Mouse (Mus musculus): ENCODE data around the gene Gadl1. TPM values are rescaled to one million over a fixed set of nuclear protein-coding genes. Genes with fewer than 3 reads are reported as not detected.

Gene Gadl1
- polyA plus RNA-seq, 1 experiment from 2014 or later, result 0.38 TPM

GRCm38 (mm10) chr9:115939420-115939819, 30.2 kb downstream of the Gadl1 start:
- no peak for ATAC-seq
- Histone ChIP-seq H3K4me1 (no peaks in the 10 kb centered on the region), H3K4me2 (no peak overlapping the region), H3K4me3 (no peak overlapping the region), H3K36me3 (no peaks in the 10 kb centered on the region), H3K27ac (no peak overlapping the region), H3K9me3 (replicated peaks) (no peaks in the 10 kb centered on the region; the same call in 1 of the 2 replicates), H3K27me3 (replicated peaks) (no peaks in the 10 kb centered on the region), H3K9ac (no peak overlapping the region)
- 75% methylated on average over 3 of the region's 3 CpGs for WGBS (ENCODE audit: insufficient replicate concordance)

DNA sequence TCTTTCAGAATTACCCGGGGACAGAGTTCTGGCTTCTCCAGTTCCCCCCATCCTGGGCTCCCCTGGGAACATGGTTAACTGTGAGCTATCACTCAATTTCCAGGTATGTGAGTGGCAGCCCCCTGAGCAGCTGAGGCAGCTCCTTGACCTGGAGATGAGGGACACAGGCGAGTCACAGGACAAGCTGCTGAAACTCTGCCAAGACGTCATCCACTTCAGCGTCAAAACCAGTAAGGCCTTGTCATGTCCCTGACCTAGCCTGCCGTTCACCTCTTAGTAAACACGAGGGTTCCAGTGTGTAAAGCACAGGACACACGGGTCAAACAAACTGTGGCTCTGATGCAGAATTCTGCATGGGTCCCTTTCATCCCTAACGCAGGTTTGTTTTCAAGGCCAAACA, 31.9 kb downstream of the Gadl1 start:
- H3K9me3 ChIP-seq (replicated peaks), result no peaks in the 10 kb centered on the region; the same call in 1 of the 2 replicates
- H3K36me3 ChIP-seq, result no peaks in the 10 kb centered on the region
- H3K27me3 ChIP-seq (replicated peaks), result no peaks in the 10 kb centered on the region
- no peak overlapping the region for H3K4me3 ChIP-seq
- H3K27ac ChIP-seq, result no peak overlapping the region
- no peaks in the 10 kb centered on the region for H3K4me1 ChIP-seq
- H3K4me2 ChIP-seq, result no peak overlapping the region
- ATAC-seq, result no peak
- 57% methylated on average over 8 of the region's 8 CpGs for WGBS (ENCODE audit: insufficient replicate concordance)
- no peak overlapping the region for H3K9ac ChIP-seq

GRCm38 (mm10) chr9:115942486-115942885, 33.2 kb downstream of the Gadl1 start:
- no peak overlapping the region for H3K9ac ChIP-seq
- no peaks in the 10 kb centered on the region for H3K36me3 ChIP-seq
- no peak overlapping the region for H3K27ac ChIP-seq
- ATAC-seq, result no peak
- 66% methylated on average over 4 of the region's 4 CpGs for WGBS (ENCODE audit: insufficient replicate concordance)
- H3K9me3 ChIP-seq (replicated peaks), result no peaks in the 10 kb centered on the region; the same call in 1 of the 2 replicates
- no peak overlapping the region for H3K4me2 ChIP-seq
- H3K4me1 ChIP-seq, result no peaks in the 10 kb centered on the region
- H3K27me3 ChIP-seq (replicated peaks), result no peaks in the 10 kb centered on the region
- H3K4me3 ChIP-seq, result no peak overlapping the region

DNA sequence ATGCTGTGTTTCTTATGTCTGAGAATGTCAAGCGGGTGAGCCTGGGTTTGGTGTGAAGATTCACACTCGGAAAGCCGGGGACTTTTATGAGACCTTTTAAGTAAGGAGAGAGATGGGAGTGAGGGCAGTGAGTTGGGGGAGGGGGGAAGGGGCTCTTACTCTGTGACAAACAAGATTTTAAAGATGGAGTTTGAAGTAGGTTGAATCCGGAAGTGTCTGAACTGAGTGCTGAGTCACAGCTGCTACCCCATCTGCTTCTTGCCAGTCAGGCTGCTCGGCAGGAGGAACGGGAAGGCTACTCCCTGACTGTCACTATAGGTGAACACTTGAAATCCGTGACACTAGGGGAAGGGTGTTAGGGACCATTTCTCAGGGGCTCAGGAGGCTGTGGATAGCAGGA, 33.7 kb downstream of the Gadl1 start:
- Histone ChIP-seq H3K36me3 (no peaks in the 10 kb centered on the region), H3K4me3 (no peak overlapping the region), H3K27ac (no peak overlapping the region), H3K4me1 (no peaks in the 10 kb centered on the region), H3K27me3 (replicated peaks) (no peaks in the 10 kb centered on the region), H3K4me2 (no peak overlapping the region), H3K9ac (no peak overlapping the region), H3K9me3 (replicated peaks) (no peaks in the 10 kb centered on the region; the same call in 1 of the 2 replicates)
- WGBS (ENCODE audit: insufficient replicate concordance), result 27% methylated on average over 7 of the region's 7 CpGs
- no peak for ATAC-seq

DNA sequence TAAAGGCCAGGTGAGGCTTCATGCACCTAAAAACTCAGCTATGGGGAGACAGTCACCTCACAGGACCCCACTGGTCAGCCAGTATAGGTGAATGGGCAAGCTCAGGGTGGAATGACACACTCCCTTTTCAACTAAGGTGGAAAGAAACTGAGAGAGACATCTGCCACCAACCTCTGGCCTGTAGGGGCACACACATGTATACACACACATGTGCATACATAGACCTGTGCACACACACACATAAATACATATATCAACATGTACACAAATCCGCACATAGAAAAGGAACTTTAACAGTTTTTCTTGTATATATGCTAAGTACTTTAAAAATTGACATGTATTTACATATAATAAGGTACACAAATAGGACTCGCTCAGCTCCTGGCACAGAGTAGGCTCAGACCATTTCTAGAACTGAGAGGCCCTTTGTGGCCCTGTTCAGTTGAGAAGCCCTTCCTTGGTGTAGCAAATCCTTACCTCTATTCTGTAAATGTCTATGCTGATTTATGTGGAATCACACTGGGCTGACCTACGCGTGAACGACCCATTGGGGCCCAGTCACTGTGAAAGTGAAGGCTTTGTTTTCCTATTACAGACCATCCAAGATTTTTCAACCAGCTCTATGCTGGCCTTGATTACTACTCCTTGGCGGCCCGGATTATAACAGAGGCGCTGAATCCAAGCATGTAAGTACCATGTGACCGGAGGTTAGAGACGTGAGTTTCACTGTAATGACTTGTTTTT, 34.5 kb downstream of the Gadl1 start:
- Histone ChIP-seq H3K4me3 (no peak overlapping the region), H3K9ac (no peak overlapping the region), H3K27ac (no peak overlapping the region), H3K27me3 (replicated peaks) (no peaks in the 10 kb centered on the region), H3K4me2 (no peak overlapping the region), H3K36me3 (no peaks in the 10 kb centered on the region), H3K9me3 (replicated peaks) (no peaks in the 10 kb centered on the region), H3K4me1 (no peaks in the 10 kb centered on the region)
- no peak for ATAC-seq
- 83% methylated on average over 10 of the region's 10 CpGs for WGBS (ENCODE audit: insufficient replicate concordance)

DNA sequence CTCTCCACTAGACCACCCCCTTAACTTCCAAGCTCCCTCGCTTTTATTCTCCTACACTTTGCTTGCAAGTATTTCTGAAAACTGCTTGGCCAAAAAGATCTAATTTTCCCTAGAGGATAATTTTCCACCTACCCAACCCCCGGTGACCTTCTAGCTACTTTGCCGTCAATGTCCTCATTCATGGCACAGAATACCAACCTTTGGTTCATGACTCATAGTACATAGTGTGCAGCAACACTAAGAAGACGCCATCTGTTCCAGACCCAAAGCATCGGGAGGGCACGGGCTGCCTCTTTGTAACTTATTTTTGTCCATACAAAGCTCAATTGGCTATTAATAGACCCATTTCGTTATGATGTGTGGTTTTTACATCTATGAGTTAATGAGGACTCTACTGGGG, 55.8 kb downstream of the Gadl1 start:
- no peak overlapping the region for H3K4me3 ChIP-seq
- H3K27me3 ChIP-seq (replicated peaks), result no peaks in the 10 kb centered on the region
- 69% methylated on average over 7 of the region's 7 CpGs for WGBS (ENCODE audit: insufficient replicate concordance)
- H3K4me2 ChIP-seq, result no peak overlapping the region
- H3K27ac ChIP-seq, result no peak overlapping the region
- ATAC-seq, result no peak
- H3K36me3 ChIP-seq, result no peaks in the 10 kb centered on the region
- no peaks in the 10 kb centered on the region for H3K4me1 ChIP-seq
- no peak overlapping the region for H3K9ac ChIP-seq
- H3K9me3 ChIP-seq (replicated peaks), result no peaks in the 10 kb centered on the region

- no peak overlapping the region for H3K9ac ChIP-seq
- no peaks in the 10 kb centered on the region for H3K4me1 ChIP-seq
- 62% methylated on average over 4 of the region's 4 CpGs for WGBS (ENCODE audit: insufficient replicate concordance)
- no peak overlapping the region for H3K27ac ChIP-seq
- no peaks in the 10 kb centered on the region for H3K27me3 ChIP-seq (replicated peaks)
- H3K4me2 ChIP-seq, result no peak overlapping the region
- no peak for ATAC-seq
- no peak overlapping the region for H3K4me3 ChIP-seq
- no peaks in the 10 kb centered on the region for H3K36me3 ChIP-seq
- H3K9me3 ChIP-seq (replicated peaks), result no peaks in the 10 kb centered on the region
These were observed 56.9 kb downstream of the Gadl1 start for GRCm38 (mm10) chr9:115966116-115966515.

GRCm38 (mm10) chr9:115966746-115967145, 57.5 kb downstream of the Gadl1 start:
- 73% methylated on average over 5 of the region's 5 CpGs for WGBS (ENCODE audit: insufficient replicate concordance)
- no peak for ATAC-seq
- no peak overlapping the region for H3K9ac ChIP-seq
- H3K27me3 ChIP-seq (replicated peaks), result no peaks in the 10 kb centered on the region
- no peaks in the 10 kb centered on the region for H3K4me1 ChIP-seq
- no peaks in the 10 kb centered on the region for H3K36me3 ChIP-seq
- no peak overlapping the region for H3K4me3 ChIP-seq
- no peak overlapping the region for H3K4me2 ChIP-seq
- H3K27ac ChIP-seq, result no peak overlapping the region
- no peaks in the 10 kb centered on the region for H3K9me3 ChIP-seq (replicated peaks)

DNA sequence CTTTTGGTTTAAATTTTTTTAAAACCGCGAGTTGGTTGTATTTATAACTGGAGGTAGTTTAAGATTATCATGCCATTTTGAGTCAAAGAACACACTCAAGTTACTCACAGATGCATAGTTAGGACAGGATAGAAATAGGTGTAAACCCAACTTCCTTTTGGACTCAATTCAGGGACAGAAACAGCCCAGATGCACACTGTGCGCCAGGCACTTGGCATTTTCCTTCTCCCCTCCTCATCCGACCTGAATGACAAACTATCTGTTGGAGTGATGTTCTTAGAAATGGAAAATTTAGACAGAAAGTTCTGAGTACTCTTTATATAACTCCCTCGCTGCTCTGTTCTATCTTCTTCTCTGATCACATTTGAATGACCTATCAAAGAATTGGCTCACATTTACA, 58.4 kb downstream of the Gadl1 start:
- no peak overlapping the region for H3K4me2 ChIP-seq
- no peaks in the 10 kb centered on the region for H3K9me3 ChIP-seq (replicated peaks)
- H3K36me3 ChIP-seq, result no peaks in the 10 kb centered on the region
- H3K9ac ChIP-seq, result no peak overlapping the region
- WGBS (ENCODE audit: insufficient replicate concordance), result 73% methylated on average over 5 of the region's 5 CpGs
- no peak overlapping the region for H3K4me3 ChIP-seq
- H3K4me1 ChIP-seq, result no peaks in the 10 kb centered on the region
- no peaks in the 10 kb centered on the region for H3K27me3 ChIP-seq (replicated peaks)
- no peak for ATAC-seq
- H3K27ac ChIP-seq, result no peak overlapping the region

DNA sequence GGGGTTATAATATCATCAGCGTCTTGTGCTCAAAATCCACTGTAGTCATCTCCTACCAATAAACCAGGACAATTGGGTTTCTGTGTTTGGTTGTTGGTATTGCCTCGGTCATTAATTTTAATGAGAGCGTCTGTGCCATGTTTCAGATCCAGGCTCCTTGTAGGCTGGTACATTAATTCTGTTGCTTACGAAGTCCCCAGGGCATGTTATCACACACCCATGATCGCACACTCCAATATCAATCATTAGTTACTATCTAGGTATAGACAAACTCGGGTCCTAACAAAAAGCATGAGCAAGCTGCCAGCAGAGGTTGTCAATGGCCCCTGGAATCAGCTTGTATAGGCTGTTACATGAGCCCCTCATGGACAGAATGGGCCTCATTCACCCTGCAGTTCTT, 67.6 kb downstream of the Gadl1 start:
- Histone ChIP-seq H3K27me3 (replicated peaks) (no peaks in the 10 kb centered on the region), H3K36me3 (no peaks in the 10 kb centered on the region), H3K27ac (no peak overlapping the region), H3K4me2 (no peak overlapping the region), H3K4me3 (no peak overlapping the region), H3K4me1 (no peaks in the 10 kb centered on the region), H3K9me3 (replicated peaks) (no peaks in the 10 kb centered on the region), H3K9ac (no peak overlapping the region)
- 67% methylated on average over 6 of the region's 6 CpGs for WGBS (ENCODE audit: insufficient replicate concordance)
- ATAC-seq, result no peak

DNA sequence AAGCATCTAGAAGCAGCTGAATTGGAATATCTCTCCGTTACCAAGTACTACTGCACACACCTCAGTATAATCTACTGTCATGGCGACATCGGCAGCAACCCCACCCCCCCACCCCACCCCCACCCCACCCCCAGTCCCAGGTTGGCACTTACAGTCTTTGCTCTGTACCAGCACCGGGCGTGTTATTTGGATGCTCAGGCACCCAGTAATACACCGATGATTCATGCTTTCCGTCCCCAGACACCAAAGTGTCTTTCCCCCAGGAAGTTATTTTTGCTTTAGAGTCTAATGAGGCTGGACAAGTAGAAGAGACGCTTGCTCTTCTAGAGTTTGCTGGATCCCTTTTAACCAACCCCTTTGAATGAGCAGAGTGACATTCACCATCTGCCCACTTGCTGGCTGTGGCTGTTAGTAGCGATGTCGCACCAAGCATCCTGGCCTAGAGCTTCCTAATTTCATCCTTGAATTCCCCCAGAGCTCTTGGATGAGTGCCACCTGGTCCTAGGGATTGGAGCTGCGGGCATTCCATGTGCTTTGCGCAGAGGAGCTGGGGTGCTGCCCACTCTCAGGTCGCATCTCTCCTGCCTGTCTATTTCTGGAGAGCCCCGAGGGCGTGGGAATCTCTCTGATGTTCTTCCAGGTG, 68.5 kb downstream of the Gadl1 start:
- no peaks in the 10 kb centered on the region for H3K9me3 ChIP-seq (replicated peaks)
- no peak for ATAC-seq
- no peaks in the 10 kb centered on the region for H3K4me1 ChIP-seq
- no peak overlapping the region for H3K4me3 ChIP-seq
- WGBS (ENCODE audit: insufficient replicate concordance), result 79% methylated on average over 15 of the region's 15 CpGs
- no peak overlapping the region for H3K27ac ChIP-seq
- H3K4me2 ChIP-seq, result no peak overlapping the region
- no peaks in the 10 kb centered on the region for H3K27me3 ChIP-seq (replicated peaks)
- no peak overlapping the region for H3K9ac ChIP-seq
- H3K36me3 ChIP-seq, result no peaks in the 10 kb centered on the region

GRCm38 (mm10) chr9:115978478-115978877, 69.2 kb downstream of the Gadl1 start:
- no peaks in the 10 kb centered on the region for H3K36me3 ChIP-seq
- H3K4me2 ChIP-seq, result no peak overlapping the region
- ATAC-seq, result no peak
- H3K9me3 ChIP-seq (replicated peaks), result no peaks in the 10 kb centered on the region
- WGBS (ENCODE audit: insufficient replicate concordance), result 53% methylated on average over 2 of the region's 2 CpGs
- no peak overlapping the region for H3K4me3 ChIP-seq
- H3K4me1 ChIP-seq, result no peaks in the 10 kb centered on the region
- no peak overlapping the region for H3K9ac ChIP-seq
- no peaks in the 10 kb centered on the region for H3K27me3 ChIP-seq (replicated peaks)
- no peak overlapping the region for H3K27ac ChIP-seq

All from liver, embryonic 12.5 days (tissue).